Mouse (Mus musculus) B cell, adult 67 days (primary cell): ENCODE results near the gene Gm3317. TPM values are rescaled to one million over a fixed set of nuclear protein-coding genes. Genes with fewer than 3 reads are reported as not detected.

ENCODE experiments used
- total RNA-seq, 2 experiments: library from RNA; stranded (reverse); gene quantifications; 4 replicates each; pipeline ENCODE4 v1.2.4; 2023

Gm3317 gene
- total RNA-seq = not detected

DNA sequence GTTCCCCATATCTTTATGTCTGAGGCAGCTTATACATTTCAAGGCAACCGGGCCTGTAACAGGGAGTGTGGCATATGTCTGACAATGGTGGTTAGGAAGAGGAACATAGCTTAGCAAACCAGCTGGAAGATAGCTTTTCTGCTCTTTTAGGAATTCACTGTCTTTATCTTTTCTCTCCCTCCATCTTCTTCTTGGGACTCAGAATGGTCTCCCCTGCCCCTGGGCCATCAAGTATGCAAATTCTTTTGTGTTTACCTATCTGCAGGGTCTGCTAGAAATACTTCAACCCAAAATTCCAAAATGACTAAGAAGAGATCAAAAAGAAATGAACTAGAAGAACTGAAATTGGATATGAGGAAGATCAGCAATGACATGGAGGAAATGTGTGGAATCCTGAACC lies at the start of gene Gm3317:
Gene Gm3317 (plus strand): TSS at position 301 of the 400 bp plus-strand sequence.

DNA sequence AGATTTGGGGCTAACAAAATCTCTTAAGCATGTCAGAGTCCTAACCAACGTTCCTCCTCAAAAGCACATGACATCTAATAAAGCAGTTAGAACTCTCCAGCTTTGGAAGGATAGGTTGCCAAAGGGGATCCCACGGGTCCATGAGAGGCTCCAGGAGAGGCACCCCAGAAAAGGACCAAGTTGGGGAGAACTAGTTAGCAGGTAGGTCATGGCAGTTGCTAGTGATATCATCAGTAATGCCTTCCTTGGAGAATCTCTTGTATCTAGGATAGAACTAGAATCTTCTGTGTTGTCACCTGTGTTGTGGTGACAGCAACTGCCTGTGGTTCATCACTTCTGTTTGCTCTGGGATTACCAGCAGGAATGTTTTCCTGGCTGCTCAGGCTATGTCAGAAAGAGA lies 33.1 kb upstream of the Gm3317 start, which contains the start of gene Gm8279:
Gene Gm8279 (plus strand): TSS at position 301 of the 400 bp plus-strand sequence.

DNA sequence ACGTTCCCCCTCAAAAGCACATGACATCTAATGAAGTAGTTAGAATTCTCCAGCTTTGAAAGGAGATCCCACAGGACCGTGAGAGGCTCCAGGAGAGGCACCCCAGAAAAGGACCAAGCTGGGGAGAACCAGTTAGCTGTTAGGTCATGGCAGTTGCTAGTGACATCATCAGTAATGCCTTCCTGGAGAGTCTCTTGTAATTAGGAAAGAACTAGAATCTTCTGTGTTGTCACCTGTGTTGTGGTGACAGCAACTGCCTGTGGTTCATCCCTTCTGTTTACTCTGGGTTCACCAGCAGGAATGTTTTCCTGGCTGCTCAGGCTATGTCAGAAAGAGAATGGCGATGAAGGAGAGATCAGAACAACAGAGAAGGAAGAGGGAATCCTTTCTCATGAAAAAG lies 21.2 kb downstream of the Gm3317 start, which contains the start of gene Gm8271:
Gene Gm8271 (plus strand): TSS at position 301 of the 400 bp plus-strand sequence.

Other genes starting within 250 kb of the Gm3317 start
- gene Gm8297, start 180.6 kb upstream of the Gm3317 start, total RNA-seq = not detected
- gene Gm3298, start 148.6 kb upstream of the Gm3317 start, total RNA-seq = not detected
- not detected for gene 4930555G01Rik, start 113.9 kb upstream of the Gm3317 start, total RNA-seq
- gene Gm8281, start 93.5 kb upstream of the Gm3317 start, total RNA-seq = not detected
- gene Gm8279, start 33.0 kb upstream of the Gm3317 start, total RNA-seq = not detected
- gene Gm8271, start 21.3 kb downstream of the Gm3317 start, total RNA-seq = not detected
- gene Gm3526, start 96.0 kb downstream of the Gm3317 start, total RNA-seq = not detected
- gene Gm3542, start 170.4 kb downstream of the Gm3317 start, total RNA-seq = not detected
- not detected for gene Gm3500, start 224.5 kb downstream of the Gm3317 start, total RNA-seq